Mouse (Mus musculus): ENCODE data around the gene Zc2hc1c. TPM values are rescaled to one million over a fixed set of nuclear protein-coding genes. Genes with fewer than 3 reads are reported as not detected.
"Not testable (repeated sequence)": the region's sequence is repeated elsewhere in the genome, so short reads cannot be mapped to it uniquely, and the experiment has no call there.

Gene Zc2hc1c
- total RNA-seq, 2 experiments from 2014 or later: 1.2 to 1.3 TPM

DNA sequence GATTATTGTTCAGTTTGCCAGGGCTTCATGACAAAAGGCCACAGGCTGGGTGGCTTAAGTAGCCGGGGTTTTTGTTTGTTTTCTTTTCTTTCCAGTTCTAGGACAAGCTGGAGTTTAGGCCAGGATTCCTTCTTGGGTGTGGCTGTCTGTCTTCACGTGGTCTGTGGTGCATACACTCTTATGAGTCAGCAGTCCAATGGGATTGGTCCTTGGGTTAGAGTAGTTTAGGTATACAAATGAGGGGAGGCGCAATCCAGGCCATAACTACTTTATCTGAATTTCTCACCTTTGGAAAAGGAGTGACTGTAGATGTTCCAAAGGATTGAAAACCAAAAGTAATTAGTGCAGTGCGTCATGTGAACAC is 16.6 kb upstream of the Zc2hc1c start:
- H3K4me3 ChIP-seq: no peak overlapping the region
- no peak for DNase-seq (ENCODE audit: low spot score in 2 of 2)
- H3K27ac ChIP-seq: no peak overlapping the region
- no peak for TF ChIP-seq CTCF (conservative IDR thresholded peaks at IDR 0.05)

DNA sequence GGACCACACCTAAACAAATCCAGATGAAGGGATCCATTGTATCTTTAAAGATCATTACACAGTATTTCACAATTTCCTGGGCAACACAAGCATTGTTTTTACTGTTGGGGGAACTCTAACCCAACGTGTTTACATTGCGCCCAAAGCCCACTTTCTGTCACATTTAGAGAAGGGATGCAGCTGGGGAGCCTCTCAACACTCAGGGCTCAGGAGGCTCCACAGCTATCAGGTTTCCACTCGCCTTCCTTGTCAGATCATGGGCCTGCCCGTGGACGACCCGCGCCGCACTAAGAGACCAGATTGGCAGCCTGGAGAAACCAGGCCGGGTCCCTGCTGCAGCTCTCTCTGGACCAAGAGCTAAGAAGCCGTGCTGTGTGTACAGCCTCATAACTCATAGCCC is 14.9 kb upstream of the Zc2hc1c start:
- Histone ChIP-seq H3K4me3 (no peak overlapping the region), H3K27ac (no peak overlapping the region)
- no peak for DNase-seq (ENCODE audit: low spot score in 2 of 2)
- no peak for TF ChIP-seq CTCF (conservative IDR thresholded peaks at IDR 0.05)

GRCm38 (mm10) chr12:85276273-85276672 is 12.1 kb upstream of the Zc2hc1c start:
- Histone ChIP-seq H3K4me3 (no peak overlapping the region), H3K27ac (no peak overlapping the region)
- DNase-seq (ENCODE audit: low spot score in 2 of 2): no peak
- TF ChIP-seq CTCF (conservative IDR thresholded peaks at IDR 0.05): no peak

DNA sequence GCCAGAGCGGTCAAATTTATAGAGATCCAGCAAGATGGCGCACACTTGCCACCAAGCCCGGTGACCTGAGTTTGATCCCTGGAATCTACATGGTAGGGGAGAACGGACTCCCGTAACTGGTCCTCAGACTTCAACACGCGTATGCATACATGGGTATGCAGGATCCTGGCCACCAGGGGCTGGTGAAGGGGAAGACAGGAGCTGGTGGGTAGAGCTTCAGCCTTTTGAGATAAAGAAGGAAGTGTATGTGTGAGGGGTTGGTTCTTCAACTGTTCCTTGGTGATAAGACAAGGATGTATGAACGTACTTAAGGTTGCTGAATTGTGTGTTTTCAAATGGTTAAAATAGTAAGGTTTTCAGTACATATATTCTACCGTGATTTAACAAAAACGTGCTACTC is 9.5 kb upstream of the Zc2hc1c start:
- Histone ChIP-seq H3K4me3 (no peak overlapping the region), H3K27ac (no peak overlapping the region)
- DNase-seq (ENCODE audit: low spot score in 2 of 2): no peak
- TF ChIP-seq CTCF (conservative IDR thresholded peaks at IDR 0.05): 0 out of 2 replicates have a peak, but pooled peaks have one; percentile 4

GRCm38 (mm10) chr12:85279396-85280080 is 8.9 kb upstream of the Zc2hc1c start:
- DNase-seq (ENCODE audit: low spot score in 2 of 2): no peak
- TF ChIP-seq CTCF (conservative IDR thresholded peaks at IDR 0.05): no peak
- peak overlapping the region; percentile 87 for H3K4me3 ChIP-seq
- H3K27ac ChIP-seq: peak overlapping the region; percentile 97

- Histone ChIP-seq H3K4me3 (peak overlapping the region; percentile 87), H3K27ac (peak overlapping the region; percentile 97)
- DNase-seq (ENCODE audit: low spot score in 2 of 2): peak; percentile 96 to 97
- TF ChIP-seq CTCF (conservative IDR thresholded peaks at IDR 0.05): no peak; the same call in 1 of the 2 replicates
Measured at GRCm38 (mm10) chr12:85280105-85280844, 8.1 kb upstream of the Zc2hc1c start.

GRCm38 (mm10) chr12:85280845-85281651 is 7.3 kb upstream of the Zc2hc1c start:
- H3K27ac ChIP-seq: peak overlapping the region; percentile 97
- peak overlapping the region; percentile 87 for H3K4me3 ChIP-seq
- no peak for DNase-seq (ENCODE audit: low spot score in 2 of 2)
- no peak for TF ChIP-seq CTCF (conservative IDR thresholded peaks at IDR 0.05)

DNA sequence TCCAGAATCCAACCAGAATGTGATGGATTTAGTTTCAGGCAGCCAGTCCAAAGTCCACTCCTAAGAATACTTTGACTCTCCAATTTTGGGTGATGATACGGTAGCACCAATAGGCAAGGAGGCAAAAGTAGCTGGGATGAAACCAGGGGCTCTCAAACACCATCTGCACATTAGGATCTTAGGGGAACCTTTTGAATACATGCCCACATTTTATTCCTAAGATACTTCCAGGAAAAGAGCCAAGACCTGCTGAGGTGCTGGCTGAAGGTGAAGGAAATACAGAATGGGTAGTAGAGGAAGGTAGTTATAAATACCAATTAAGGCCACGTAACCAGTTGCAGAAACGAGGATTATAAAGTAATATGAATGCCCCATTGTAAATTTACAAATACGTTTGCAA is 6.6 kb upstream of the Zc2hc1c start:
- H3K27ac ChIP-seq: peak overlapping the region; percentile 97
- DNase-seq (ENCODE audit: low spot score in 2 of 2); H3K4me3 ChIP-seq: not testable (repeated sequence)

DNA sequence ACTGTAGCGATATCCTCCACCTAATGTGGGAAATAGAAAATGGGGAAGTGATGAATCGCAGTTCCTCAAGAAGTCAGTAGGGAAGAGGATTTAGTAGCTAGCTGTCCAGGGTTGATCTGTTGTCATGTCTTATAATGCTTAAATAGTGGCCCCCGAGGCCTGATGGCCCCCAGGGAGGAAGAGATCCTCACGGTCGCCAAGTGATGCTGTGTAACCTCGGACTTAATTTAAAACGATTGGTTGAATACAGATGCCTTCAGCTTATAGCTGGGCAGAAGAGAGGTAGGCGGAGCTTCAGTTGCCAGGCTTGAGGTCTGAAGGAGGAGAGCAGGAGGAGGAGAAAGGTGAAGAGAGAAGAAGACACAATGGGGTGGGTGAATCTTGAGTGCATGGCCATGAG is 4.1 kb upstream of the Zc2hc1c start:
- TF ChIP-seq CTCF (conservative IDR thresholded peaks at IDR 0.05): no peak
- Histone ChIP-seq H3K27ac (no peak overlapping the region), H3K4me3 (no peak overlapping the region)
- no peak for DNase-seq (ENCODE audit: low spot score in 2 of 2)

DNA sequence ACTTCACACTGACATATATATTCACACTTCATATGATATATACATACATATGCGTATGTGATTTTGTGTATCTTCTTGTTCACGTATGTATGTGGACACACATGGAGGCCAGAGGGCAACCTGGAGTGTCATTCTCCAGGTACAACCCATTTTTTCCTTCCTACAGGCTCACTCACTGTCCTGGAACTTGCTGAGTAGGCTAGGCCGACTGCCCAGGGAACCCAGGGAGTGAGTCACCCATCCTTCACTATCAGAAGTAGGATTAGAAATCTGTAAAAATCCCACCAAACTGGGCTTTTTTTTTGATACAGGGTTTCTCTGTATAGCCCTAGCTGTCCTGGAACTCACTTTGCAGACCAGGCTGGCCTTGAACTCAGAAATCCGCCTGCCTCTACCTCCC is 3.4 kb upstream of the Zc2hc1c start:
- no peak for DNase-seq (ENCODE audit: low spot score in 2 of 2)
- Histone ChIP-seq H3K27ac (no peak overlapping the region), H3K4me3 (no peak overlapping the region)
- no peak for TF ChIP-seq CTCF (conservative IDR thresholded peaks at IDR 0.05)

DNA sequence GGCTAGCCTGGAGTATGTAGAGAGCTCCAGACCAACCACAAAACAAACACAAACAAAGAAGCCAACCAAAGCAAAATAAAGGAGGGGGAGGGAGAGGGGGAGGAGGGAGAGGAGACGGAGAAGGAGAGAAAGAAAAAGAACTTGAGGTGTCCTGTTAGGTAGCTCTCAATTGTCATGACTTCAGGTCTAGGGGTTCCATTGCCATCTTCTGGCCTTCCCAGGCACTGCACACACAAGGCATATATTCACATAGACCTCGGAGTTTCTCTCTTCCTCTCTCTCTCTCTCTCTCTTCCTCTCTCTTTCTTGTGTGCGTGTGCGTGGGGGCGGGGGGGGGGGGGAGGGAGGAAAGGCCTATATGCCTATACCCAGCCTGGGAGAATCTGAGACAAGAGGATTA is 1.4 kb upstream of the Zc2hc1c start:
- Histone ChIP-seq H3K4me3 (no peak overlapping the region), H3K27ac (no peak overlapping the region)
- TF ChIP-seq CTCF (conservative IDR thresholded peaks at IDR 0.05): peak; percentile 59
- no peak for DNase-seq (ENCODE audit: low spot score in 2 of 2)

DNA sequence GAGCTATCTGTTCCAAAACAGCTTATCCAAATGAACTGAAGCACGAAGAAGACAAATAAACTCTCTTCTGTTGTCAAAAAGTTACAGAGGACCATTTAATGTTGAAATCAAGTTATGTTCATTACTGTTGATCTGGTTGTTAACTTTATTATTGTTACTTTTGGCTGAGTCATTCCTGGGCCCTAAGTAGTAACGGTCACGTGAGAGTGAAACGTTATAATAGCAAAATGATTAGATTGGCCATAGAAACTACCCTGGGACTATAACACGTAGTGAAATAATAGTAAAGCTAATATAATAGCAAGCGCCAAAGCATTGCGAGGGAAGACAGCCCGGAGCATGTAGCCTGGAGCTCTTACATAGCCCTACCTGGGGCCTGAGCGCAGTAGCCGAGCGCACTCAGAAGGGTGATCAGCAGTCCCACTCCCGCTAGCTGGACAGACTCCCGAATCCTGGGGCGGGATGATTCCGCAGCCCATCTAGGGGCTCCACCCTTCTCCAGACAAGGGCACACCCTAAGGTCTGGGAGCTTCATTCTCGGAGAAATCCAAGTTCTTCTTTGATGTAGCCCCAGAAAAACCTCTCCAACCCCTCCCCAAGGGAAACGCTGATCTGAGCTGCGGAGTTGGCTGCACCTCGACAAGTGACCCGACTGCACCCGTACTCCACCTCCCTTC is 444 bp upstream of the Zc2hc1c start, which contains the start of gene Acyp1:
Gene Acyp1, minus strand, starts transcription at position 630 of the 677 bp plus-strand sequence.
- H3K27ac ChIP-seq: peak within 1 kb of the TSS; percentile 58
- no peak for TF ChIP-seq CTCF (conservative IDR thresholded peaks at IDR 0.05)
- DNase-seq (ENCODE audit: low spot score in 2 of 2): no peak
- H3K4me3 ChIP-seq: peak within 1 kb of the TSS; percentile 62
